Mouse (Mus musculus) kidney, adult 18-20 months (tissue): ENCODE results near the gene Esrrg.

Source experiments
- DNase-seq: peaks from one replicate; pipeline ENCODE4 v3.0.0; 2021

Gene Esrrg

DNA sequence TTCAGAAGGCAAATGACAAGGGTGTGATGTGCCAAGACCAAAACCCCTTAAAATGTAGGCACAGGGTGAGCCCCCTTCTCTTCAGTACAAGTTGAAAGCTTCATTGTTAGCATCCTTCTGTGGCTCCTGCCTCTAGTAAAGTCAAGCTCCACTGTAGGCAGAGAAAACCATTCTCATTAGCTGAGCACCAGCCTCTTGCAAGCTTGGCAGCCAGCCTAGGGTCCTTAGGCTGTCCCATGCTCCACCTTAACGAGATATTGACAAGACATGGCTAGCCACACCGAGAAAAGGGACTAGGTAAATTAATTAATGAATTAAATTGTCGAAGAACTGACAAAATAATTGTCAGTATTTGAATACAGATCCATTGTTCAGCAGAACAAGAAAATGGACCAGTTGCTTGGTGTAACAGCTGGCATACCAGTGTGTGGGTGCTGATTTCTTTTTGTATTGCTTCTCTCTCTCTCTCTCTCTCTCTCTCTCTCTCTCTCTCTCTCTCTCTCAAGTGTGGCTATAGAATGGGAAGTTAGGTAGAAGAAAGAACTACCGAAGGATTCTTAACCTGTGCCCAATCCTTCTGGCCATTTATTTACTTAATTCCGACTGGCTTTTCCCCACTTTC, 311.7 kb downstream of the Esrrg start:
- DNase-seq, result no peak

DNA sequence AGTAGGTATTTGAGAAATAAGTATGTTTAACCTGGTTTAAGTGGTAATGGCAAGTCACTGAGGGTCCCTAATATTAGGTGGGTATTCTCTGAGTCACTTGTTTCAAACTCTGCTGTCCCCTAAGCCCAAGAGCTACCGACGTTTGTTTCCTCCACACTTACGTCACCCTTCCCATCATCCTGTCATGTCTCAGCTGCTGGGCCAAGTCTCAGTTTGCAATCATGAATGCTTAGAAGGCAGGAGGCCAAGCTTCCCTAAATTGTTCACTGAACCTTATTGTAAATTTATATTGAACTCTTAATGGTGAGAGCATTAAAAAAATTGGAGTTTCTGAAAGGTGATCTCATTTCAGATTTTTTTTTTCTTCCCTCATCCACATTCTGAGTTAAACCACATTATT, 322.6 kb downstream of the Esrrg start:
- no peak for DNase-seq

DNA sequence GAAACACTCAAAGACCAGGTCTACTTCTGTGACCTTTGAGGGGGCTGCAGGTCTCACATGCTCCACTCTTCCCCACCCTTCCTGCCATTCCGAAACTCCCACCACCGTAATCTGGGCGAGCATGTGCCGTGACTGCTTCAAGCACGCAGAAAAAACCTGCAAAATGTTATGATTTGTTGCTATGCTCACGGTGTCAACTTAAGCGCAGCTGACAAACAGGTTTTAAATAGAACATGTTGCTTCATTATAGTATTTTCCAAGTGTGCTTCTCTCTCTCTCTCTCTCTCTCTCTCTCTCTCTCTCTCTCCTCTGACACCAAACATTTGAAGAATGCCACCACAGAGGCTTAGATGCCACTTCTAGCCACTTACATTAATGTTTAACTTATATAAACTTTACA, 330.1 kb downstream of the Esrrg start:
- DNase-seq, result no peak

DNA sequence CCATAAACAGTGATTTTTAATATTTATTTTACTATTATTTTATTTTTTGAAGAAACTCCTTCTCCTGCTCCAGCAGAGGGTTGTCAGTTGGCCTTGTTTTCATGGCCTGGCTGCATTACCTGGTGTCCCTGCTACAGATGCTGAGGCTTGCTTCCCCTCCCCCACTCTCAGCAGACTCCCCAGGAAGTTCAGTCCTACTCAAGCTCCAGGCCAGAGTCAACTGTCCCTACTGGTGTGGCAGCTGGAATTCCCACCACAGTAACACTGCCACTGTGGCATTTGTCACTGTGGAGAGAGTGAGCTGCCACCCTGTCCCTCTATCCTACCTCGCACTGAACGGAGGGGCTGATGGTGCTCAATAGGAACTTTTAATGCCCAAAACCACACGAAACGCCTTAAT, 330.5 kb downstream of the Esrrg start:
- no peak for DNase-seq

DNA sequence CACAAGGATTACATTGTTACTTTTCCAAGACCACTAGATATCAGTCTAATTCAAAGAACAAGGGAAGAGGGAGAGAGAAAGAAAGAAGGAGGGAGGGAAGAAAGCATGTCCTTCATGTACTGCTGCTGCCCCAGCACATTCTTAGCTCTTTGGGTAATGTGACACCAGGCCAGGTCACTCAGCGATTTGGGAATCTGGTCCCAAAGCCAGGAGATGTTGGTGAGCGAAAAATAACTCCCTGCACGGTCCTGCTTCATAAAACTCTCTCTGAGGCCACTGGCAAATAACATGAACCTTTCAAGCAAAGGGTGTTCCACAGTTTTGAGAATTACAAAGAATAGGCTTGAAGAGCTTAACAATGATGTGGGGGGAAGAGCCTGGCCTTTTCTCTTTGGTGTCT, 342.9 kb downstream of the Esrrg start:
- no peak for DNase-seq

DNA sequence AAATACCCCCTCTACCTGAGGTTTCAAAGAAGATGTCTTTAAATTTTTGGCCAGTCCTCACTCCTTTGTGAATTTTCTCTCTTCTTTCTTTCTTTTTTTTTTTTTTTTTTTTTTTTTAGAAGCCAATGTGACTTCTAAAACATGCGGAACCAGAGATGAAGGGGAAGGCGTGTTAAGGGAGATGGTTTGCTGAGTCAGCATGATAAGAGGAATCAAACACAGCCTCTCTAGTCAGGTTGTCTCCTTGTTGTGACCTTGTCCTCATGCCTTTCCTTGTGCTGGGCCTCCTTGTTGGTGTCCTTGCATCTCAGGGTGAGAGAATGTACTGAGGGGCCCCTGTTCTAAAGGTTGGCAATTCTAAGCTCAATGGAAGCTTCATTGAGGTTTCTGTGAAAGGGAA, 348.1 kb downstream of the Esrrg start:
- DNase-seq, result no peak

DNA sequence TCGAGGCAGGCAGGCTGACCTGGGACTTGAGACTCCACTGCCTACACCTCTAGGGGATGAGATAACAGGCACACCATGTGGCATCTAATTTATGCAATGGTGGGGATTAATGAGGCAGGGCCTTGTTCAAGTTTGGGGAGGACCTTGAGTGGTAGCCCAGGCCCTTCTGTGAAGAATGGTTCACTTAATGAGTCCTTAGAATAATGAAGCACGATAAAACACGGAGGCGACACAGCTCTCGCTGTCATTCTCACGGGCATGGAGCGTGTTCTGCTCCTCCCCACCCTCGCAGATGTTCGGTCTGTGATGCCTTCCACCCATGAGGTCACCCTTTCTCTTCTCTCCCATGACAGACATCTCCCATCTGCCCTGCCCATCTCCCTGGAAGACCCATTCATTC, 350.6 kb downstream of the Esrrg start:
- DNase-seq, result no peak

DNA sequence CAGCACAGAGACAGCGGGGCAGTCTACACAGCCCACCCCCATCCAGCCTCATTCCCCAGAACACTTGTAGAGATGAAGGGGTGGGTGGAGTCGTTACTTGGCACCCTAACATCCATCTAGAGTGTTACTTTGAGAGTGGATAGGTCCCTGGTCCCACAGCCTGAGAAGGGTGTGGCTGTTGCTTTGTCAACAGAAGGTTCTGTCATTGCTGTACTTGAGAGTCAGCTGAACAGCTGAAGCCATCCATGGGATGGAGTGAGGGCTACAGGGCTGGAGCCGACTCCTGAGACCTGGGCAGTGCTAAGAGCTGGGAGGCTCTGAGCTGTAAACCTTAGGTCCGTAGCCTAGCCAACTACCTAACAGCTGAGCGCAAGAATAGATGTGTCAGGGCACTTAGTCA, 352.9 kb downstream of the Esrrg start:
- no peak for DNase-seq

DNA sequence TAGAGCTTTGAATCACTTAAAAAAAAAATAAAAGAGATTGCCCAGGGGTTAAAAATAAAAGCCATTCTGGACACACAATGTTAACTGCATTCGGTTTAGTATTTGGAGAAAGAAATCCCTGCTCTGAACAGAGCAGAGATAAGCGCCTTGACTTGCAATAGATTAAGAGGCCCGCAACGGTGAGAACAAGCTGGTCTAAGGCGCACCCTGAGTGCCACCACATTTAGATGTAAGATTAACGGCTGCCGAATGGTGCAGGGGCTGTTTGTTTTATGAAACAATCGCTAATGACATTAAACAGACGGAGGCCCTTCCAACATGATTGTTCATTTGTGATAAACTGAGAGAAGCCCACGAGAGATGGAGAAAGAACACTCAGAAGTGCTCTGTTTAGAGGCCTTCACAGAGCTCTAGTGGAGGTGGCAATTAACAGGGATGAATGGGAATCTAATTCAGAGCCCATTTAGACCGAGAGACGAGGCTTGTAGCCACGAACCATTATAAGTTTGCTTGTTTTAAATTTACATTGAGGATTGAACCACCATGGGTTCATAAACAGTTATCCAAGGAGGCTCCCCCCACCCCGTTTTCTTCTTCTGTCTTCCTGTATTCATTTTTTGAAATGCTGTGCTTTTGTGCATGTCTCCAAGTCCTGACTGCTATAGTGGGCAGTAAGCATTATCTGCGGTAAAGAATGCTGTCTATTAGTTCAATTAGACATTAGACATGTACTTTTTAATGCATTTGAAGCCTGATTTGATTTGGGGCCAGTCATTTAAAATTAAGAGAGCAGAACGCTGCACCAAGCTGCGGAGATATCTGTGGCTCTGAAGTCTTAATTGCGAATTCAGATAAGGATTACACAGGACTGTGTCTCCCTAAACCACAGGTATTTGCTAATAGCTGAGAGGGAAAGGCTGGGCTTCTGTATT, 356.5 kb downstream of the Esrrg start:
- DNase-seq, result no peak

DNA sequence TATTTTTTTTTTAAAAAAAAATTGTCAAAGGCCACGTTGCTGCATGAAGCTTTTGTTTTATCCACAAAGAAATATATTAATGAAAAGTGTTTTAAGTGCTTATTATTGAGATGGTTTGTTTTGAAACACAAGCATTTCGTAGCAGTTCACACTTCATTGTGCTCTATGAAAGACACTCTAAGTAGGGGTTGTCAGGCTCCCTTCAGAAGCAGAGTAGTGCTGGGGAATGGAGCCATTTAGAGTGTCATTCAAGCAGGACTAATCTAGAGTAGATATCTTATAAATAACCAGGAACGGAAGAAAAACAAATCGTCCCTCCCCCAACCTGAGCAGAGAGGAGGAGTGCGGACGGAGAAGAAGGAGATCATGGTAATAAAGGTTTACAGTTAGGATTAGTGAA, 357.3 kb downstream of the Esrrg start:
- no peak for DNase-seq

DNA sequence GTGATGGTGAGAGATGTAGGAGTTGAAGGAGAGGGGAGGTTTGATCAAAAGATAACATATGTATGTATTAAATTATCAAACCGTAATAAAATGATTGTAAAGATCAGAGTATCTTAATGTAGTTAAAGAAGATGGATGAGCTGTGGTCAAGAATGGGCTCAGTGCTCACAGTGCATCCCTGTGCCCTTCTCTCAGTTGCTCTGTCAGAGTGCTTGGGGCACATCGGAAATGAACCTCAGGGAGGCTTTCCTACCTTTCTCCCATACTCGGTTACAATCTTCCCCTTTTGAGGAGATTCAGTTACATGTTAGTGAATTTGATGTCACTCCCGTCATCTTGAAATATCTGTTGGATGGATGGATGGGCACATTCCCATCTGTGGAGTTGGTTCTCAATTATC, 359.8 kb downstream of the Esrrg start:
- no peak for DNase-seq

DNA sequence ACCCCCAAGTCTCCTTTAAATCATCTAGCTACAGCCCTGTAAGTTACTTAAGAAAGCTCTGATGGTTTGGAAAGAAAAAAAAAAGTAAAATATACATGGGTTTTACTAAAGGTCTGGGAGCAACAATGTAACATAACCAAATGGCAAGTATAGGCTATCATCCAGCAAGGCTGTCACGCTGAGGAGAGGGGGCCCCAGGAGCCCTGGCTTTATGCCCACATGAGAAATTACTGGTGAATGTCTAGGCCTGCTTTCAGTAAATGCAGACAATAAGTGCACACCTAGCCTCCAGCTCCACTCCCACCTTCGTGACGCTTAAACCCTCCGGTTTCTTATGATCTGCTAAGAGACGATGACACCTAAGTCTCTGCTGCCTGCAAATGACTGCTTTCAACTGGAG, 360.9 kb downstream of the Esrrg start:
- DNase-seq, result no peak

DNA sequence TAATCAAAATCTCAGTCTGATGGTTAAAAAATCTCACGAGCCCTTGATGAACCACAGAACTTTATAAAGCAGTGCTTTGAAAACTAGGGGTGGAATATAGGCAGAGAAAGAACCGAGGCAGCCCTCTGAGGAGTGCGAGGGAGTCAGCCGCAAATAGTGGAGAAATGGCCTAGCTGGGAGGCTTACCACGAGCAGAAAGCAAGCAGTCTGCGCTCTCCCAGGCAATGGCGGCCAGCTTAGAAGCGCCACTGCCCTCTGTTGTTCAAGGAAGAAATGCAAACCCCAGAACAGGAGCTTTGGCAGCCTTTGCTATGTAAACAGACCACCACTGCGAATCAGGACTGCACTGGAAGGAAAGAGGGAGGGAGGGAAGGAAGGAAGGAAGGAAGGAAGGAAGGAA, 365.8 kb downstream of the Esrrg start:
- DNase-seq, result peak; percentile 31

DNA sequence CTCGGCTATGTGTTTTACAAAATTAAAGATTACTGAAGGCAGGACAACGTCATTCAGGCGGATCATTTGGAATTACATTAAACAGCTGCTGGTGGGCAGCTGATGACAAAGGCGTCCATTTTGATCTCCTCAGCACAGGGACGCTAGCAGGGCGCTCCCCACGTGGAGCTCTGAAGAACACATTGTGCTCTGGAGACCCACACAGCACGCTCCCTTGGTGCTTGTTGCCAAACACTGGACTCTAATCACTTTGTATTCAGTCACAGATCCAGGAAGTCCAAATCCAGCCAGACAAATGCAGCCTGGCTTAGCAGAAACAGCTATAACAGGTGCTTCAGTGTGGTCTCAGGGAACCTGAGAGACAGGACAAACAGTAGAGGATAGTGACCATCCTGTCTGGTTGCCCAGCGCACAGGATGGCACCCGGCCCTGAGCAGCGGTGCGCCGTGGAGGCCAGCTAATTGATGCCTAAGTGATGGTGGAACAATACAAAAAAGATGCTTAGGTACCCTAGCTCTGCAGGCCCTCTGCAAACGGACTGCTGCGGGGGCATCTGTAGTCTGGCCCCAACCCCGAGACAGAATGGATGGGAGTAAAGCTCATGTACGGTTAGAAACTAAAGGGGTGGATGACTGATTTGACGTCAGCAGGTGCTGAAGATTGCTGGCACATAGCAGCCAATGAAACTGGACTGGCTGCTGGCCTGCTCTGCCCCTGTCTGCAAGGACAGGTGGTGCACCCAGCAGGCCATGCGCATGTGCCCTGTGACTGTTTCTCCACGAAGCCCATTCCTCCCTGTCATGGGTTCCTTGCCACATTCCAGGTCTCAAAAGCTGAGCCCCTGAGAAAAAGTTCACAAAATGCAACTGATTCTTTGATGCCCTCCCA, 367.1 kb downstream of the Esrrg start:
- no peak for DNase-seq

DNA sequence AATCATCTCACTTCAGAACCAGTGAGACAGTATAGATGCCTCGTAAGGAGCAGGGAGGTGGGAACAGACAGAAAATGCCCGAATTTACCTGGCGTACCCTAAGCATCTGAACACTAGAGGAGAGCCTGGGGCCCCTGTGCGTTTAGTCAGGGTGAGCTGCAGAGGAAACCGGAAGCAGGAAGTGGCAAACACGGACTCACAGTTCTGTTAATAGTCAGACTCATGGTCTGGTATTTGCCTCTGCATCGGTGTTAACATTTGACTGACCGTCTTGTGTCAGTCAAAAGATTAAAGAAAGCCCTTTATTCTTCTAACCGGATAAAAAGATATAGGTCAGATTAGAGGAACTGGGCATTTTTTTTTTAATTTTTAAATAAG, 367.8 kb downstream of the Esrrg start:
- no peak for DNase-seq

DNA sequence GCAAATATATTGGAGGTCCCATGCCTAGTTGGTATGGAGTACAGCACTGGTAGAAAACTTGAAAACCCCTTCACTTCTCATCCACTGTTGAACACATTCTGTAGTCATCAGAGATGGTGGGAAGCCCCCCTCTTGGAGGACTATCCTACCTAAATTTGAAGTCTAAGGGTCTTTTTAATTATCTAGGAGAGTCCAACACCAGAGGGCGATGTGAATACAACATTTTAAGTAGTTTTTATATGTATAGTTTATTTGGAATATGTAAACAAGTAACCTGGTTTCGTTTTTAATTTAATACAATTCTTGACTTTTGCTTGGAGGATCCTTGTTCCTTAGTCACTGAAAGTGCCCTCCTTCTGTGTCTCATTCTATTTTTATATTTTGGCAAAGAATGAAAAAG, 372.4 kb downstream of the Esrrg start:
- no peak for DNase-seq

DNA sequence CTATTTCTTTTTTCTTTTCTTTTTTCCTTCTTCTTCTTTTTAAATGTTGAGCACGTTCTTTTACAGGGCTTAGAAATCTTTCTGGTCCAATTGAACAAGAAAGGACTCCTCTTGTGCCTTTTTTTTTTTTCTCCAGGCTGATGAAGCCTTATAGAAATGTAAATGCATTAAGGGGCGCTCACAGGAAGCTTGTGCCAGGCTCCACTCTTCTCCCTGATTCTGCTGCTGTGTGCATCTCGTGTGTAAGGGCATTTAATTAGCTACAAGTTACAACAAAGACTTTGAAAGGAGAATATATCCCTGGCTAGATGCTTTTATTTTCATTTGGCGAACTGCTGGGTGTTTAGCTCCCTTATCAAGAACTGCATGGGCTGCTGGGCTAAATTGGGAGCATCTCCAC, 374.6 kb downstream of the Esrrg start:
- no peak for DNase-seq

DNA sequence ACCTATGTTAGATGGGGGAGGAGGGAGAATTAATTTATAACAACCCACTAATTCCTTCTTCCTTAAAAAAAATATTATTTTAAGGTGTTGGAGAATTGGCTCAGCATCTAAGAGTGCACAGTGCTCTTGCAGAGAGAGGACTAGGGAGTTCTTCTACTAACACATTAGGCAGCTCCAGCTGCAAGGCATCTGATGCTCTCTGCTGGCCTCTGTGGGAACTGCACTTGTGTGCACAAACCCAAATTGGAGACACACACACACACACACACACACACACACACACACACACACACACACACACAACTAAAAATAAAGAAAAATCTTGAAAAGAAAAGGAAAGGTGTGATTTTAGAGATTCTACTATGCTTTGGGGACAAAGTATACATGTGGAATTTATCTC, 381.6 kb downstream of the Esrrg start:
- no peak for DNase-seq

DNA sequence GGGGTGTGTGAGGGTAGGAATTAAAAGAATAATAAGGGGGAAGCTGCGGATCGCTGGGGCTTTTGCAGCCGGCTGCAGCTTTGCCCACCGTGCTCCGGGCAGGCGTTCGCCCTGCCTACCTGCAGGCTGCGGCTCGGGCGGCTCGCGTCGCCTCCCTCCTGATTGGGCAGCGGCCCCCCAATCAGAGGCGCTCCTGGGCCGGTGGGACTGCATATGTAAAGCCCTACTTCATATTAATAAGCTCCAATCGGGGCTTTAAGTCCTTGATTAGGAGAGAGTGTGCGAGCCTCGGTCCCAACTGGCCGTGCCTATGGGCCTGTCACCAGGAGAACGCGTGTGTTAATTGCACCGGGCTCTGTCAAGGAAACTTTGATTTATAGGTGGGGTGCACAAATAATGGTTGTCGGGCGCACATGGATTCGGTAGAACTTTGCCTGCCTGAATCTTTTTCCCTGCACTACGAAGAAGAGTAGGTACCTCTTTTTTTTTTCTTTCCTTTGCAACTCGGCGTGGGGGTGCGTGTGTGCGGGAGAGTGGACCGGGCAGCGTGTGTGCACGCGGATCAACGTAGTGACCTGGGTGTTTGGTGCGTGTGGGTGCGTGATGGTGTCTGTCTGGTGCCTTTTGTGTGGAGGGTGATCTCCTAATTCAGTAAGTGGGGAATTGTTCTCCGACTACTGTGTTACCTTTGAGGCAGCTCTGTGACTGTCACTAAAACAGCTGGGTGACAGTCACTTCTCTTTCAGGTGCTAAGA, 389.2 kb downstream of the Esrrg start:
- DNase-seq, result peak; percentile 71

DNA sequence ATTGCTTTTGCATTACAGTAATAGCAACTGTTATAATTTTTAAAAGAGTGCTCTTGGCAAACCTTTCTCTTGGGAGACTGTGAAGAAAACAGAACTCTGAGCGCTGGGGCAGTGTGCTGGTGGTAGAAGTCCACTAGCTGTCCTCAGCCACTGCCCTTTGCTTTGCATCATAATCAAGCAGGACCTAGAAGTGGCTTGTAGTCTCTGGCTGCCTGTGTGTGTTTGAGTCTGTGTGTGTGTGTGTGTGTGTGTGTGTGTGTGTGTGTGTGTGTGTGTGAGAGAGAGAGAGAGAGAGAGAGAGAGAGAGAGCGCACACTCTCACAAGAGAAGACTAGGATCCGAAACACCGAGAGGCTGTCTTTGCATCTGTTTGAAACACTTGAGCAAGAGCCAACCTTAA, 390.5 kb downstream of the Esrrg start:
- no peak for DNase-seq

DNA sequence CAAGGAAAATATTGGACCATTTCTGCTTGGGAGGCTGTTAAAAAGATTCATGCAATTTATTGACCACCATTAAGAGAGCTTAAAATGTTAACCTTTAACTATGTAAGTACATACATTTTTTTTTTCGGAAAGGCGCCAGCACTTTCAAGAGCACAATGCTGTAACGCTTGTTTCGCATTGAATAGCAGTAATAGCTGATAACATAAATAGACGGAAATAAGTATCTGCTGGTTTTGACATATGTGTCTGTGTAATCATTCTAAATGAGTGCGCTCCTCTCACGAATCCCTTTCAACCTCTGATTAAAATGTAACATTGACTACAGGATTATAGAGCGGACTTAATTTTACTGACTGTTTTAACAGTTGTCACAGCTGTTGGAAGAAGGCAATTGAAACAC, 391.6 kb downstream of the Esrrg start:
- DNase-seq, result no peak

DNA sequence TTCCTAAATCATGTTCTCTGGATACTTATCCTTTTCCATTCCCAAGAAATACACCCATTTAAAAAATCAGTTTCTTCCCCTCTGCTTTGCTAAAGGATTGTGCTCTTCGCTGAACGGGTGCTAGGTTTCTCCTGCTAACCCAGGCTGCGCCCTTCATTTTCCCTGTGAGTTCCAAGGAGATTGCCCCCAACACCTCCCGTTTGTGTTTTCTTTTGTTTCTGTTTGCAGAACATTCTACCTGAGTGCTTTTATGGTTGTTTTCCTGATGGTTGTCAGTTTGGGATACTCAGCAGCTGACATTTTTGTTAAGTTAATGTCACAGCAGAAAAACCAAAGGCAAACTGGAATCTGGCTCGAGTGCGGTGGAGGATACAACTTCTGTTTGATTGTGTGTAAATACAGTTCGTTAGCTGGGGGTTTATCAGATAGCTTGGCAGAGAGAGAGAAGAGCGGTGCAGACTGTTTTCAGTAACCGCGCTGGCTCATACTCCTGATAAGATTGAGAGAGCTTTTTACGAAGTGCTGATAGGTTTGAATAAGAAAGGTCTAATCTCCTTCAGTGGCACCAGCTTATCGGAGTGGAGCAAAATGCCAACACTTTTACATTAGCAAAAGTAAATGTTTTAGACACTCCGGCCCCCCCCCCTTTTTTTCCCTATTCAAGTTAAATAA, 398.4 kb downstream of the Esrrg start:
- no peak for DNase-seq
